Comparison of ENCODE assay signal across 18 mouse cellular contexts in genomic region chr8:83437077-83437476, GRCm38 (mm10). TPM values are rescaled to one million over a fixed set of nuclear protein-coding genes. Genes with fewer than 3 reads are reported as not detected.
"Had no signal": no experiment of that assay in that cellular context is flagged by ENCODE, and none has a peak within 500 bp of the region (broad histone marks: within the 10 kb centered on the region; RNA-seq: fewer than 3 reads in every experiment).

No protein-coding gene starts in this region.

- H3K4me3 ChIP-seq: layer of hippocampus, adult 2 months; left cerebral cortex, adult 2 months; liver, embryonic 13.5 days had no signal

- H3K9ac ChIP-seq: liver, embryonic 13.5 days had no signal

- H3K9me3 ChIP-seq: liver, embryonic 13.5 days had no signal

- H3K4me2 ChIP-seq: liver, embryonic 13.5 days had no signal

- ATAC-seq: intestine, postnatal 0 days had no signal

- DNase-seq: kidney, adult 8-10 months; kidney, postnatal 14 days; kidney, postnatal 4 days; layer of hippocampus, postnatal 36 days; liver, embryonic 13.5 days; lung, adult 2 months; midbrain, embryonic 14.5 days; right cerebral cortex, adult 18-20 months; right cerebral cortex, postnatal 14 days; right cerebral cortex, postnatal 4 days; thymus, adult 2 months; thymus, postnatal 36 days had no signal

- H3K27ac ChIP-seq: layer of hippocampus, adult 2 months; left cerebral cortex, adult 2 months; liver, embryonic 13.5 days; macrophage; stomach, postnatal 0 days had no signal

- H3K27me3 ChIP-seq: liver, embryonic 13.5 days had no signal

RNA-seq across cellular contexts. Expression of gene Clgn, which starts 47.4 kb away (rescaled TPM):
- total RNA-seq: liver, adult 2 months had no signal
- polyA plus RNA-seq: liver, adult 2 months; lung, adult 2 months; macrophage had no signal
